Mouse (Mus musculus): ENCODE results near the gene Slc25a28.
A peak's percentile ranks its signal among the peaks of the same experiment; 100 is the strongest.

The Slc25a28 gene

DNA sequence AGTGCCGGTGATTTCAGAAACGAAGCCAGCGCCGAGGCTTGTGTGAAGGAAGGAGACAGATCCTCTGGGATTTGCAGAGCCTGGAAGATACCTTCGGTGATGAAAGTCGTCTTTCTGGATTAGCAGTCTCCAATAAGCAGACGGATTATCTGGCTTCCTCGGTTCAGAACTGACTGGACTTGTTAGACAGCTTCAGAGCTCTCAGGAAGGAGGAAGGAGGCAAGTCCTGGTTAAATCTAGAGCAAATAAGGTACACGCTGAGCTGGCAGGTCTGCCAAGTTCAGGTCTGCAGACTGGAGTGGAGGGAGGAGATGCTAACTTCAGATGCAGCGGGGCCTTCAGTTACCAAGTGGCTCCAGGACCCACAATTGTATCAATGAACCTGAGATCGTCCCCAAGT lies 32.8 kb downstream of the Slc25a28 start:
- no peak for DNase-seq (ENCODE audit: low spot score in 2 of 2)

DNA sequence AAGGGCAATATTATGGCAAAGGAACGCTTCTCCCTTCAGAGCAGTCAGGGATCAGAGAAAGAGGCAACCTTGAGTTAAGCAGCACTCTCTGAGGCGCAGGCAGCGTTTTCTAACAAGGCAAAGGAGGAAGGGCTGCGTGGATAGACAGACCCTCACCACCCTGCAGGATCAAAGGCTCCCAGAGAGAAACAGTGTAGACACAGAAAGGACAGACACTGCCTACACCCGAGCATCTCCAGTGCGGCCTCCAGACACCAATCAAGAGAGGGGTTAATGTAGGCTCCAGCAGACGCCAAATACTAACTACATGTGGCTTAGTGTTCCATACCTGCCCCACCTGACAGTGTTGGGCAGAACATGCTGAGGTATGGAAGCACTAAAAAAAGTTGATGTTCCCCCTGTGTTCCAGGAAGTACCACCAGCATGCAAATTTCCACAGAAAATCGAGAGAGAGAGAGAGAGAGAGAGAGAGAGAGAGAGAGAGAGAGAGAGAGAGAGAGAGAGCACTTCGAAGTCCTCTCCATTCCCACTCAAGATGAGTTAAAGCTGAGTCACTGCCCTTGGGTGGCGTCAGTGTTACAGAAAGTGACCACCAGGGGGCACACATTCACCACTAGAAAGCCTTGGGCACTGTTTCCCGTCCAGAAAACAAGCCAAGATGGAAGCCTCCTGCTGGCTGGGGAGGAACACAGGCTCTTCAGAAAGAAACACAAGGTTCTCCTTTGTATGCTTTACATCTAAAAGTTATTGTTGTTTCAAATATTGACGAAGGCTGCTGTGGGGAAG lies 44.0 kb downstream of the Slc25a28 start:
- peak; percentile 22 to 81 for DNase-seq (ENCODE audit: low spot score in 2 of 2)

DNA sequence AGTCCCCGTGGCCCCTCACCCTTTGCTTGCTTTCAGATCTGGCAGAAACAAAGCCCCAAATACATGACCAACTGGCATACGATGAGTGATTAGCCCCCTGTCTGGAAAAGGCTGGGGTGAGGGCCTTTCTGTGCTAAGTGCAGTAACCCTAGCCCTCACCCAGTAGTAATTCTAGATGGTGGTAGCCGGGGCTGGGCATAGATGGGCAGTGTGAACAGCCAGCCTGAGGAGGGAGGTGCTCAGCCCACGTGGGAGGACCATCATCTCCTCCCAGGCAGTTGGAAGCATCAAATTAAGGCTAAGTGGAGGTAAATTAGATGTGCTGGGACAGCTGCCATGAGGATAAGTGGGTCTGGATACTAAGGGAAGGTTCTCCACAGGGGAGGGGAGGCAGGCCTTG lies 45.6 kb downstream of the Slc25a28 start:
- DNase-seq (ENCODE audit: low spot score in 2 of 2), result no peak

DNA sequence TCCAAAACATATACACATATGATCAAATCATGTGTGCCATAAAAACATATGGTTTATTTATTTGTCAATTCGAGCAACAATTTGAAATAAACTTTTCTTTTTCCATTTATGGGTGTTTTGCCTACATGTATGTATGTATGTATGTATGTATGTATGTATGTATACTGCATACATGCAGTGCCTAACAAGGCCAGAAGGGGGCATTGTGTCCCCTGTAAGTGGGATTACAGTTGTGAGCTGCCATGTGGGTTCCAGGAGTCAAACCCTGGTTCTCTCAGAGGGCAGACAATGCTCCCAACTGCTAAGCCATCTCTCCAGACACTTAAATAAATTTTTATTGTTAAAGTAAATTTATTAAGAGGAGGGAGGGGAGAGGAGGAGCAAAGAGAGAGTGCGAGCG lies 47.3 kb downstream of the Slc25a28 start:
- DNase-seq (ENCODE audit: low spot score in 2 of 2), result no peak

DNA sequence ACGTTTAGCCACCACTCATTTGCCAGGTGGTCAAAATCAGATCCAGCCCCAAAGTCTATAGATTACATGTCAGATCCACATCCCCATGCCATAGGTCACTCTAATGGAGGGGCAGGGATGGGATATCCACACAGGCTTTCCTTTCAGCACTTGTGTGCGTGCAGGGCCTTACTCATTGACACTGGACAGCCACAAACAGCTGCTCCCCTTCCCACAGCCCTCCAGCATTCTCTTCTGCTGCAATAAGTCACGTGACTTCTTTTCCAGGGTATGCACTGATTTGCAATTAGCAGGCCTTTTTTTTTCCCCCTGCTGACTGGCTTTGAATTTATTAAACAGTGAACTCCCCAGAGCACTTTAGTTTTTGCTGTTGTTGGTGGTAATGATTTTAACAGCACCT lies 48.5 kb downstream of the Slc25a28 start:
- no peak for DNase-seq (ENCODE audit: low spot score in 2 of 2)

DNA sequence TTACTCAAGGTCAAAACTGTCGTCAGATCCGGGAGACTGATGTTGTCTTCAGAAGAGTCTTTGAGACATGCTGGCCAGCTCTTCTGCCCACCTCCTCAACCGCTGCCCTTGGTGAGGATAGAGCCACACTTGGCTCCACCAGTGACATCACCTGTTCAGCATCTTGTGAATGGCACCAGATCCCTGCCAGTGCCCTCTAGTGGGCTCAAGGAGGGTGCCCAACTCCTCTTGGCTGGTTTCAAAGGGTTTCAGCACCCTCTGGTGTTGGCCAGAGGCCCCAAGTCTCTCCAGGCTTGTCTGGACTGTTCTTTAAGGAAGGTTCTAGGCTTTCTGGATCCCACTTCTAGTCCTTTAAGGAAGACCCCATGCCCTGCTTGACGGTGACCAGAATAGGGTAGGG lies 50.8 kb downstream of the Slc25a28 start:
- peak in 1 of 2 experiments; percentile 40 for DNase-seq (ENCODE audit: low spot score in 2 of 2)

DNA sequence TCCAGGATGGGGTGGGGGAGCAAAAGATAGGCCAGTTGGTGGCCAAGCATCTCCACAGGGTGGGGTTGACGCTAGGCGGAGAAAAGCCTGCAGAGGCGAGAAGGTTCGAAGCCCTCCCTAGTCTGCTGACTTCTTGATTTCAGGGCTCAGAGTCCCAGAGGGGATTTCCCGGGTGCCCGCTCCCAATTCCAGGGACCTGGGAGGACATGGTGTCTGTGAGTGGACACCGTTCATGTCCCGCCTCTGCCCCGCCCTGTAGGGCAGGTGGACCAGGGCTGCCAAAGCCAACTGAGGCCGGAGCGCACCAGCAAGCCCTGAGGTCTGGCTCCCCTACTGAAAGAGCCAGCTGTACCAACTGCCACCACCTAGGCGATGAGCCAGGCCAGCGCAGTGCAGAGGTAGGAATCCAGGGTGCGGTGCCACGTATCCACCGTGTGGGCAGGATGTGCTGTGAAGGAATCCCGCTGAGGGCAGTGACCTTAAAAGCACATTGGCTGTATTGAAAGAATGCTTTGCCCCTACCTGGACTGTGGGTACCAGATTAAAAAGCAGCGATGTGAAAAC lies 54.7 kb downstream of the Slc25a28 start:
- DNase-seq (ENCODE audit: low spot score in 2 of 2), result no peak

DNA sequence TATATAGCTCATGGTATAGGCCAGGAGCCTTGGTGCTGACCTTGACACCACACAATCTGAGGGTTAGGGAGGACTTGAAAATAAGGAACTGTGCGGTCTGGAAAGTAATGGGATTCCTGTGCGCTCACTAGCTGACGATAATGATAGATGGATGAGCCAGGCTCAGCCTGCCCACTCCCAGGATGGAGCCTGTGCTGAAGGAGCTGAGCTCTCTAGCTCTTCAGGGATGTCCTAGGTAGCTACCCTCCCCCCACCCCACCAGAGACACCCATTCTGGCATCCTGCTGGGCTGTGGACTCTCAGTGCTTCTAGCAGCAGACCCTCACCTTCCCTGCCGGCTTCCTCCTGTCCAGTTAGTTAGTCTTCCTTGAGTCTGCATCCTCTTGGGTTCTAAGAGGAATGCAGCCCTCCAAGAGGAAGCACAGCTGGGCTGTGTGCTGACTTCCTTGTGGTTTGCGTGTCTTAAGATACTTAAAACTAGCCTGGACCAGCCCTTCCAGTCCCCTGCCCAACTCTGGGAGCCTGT lies 56.1 kb downstream of the Slc25a28 start:
- DNase-seq (ENCODE audit: low spot score in 2 of 2), result no peak

DNA sequence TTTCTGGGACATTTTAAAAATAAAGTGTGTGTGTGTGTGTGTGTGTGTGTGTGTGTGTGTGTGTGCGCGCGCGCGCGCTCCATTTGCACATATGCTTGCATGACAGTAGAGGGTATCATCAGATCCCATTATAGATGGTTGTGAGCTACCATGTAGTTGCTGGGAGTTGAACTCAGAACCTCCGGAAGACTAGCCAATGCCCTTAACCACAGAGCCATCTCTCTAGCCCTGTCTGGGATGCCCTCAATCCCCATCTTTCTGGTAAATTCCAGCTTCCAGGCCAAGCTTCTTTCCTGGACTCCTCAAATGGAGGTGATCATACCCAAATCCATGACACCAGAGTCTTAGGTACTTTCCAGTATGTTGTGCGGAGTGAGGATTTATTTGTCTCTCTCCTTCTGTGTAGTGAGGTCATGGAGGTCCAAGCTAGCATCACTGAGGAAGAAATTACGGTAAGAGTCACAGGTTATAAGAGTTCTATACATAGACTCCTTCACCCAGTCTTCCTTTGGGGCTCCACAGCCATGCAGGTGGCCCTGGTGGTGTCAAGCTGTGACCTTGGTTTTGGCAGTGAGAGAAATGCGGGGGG lies 56.8 kb downstream of the Slc25a28 start:
- no peak for DNase-seq (ENCODE audit: low spot score in 2 of 2)

DNA sequence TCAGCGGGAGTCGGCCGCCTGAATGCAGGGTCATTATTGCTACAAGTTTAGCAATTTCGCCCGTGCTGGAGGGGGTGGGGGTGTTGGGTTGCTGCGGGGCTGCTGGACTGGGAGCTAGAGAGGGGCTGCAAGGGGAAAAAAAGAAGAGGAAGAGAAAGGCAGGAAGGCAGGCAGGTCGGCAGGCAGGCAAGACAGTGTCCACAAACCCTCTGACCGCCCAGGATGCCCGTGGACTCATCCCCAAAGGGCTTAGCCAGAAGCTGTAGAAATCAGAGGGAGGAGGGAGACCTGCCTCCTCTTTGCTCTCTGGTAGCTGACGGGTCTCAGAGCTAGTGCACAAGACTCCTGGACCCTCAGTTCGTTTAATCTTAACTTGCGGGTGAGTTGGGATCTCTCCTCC lies 57.8 kb downstream of the Slc25a28 start:
- DNase-seq (ENCODE audit: low spot score in 2 of 2), result no peak

DNA sequence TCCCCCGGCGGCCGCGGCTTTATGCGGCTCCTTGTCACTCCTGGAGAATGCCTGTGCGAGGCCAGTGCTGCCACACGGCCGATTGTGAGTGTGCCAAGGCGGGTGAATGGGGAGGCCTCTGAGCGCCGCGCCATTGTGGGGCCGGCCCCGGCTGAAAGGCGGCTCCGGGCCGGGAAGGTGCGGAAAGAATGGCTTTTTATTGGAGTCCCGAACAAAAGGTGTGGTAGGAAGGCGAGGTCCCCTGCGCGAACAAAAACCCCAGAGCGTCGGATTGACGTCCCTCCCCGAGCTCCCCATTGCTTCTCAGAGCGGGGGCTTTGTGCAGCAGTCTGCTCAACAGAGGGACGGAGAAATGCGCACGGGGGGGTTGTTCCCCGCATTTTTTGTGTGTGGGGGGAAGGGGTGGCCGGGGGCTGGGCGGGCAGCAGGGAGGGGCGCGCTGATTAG lies 58.2 kb downstream of the Slc25a28 start:
- DNase-seq (ENCODE audit: low spot score in 2 of 2), result no peak

DNA sequence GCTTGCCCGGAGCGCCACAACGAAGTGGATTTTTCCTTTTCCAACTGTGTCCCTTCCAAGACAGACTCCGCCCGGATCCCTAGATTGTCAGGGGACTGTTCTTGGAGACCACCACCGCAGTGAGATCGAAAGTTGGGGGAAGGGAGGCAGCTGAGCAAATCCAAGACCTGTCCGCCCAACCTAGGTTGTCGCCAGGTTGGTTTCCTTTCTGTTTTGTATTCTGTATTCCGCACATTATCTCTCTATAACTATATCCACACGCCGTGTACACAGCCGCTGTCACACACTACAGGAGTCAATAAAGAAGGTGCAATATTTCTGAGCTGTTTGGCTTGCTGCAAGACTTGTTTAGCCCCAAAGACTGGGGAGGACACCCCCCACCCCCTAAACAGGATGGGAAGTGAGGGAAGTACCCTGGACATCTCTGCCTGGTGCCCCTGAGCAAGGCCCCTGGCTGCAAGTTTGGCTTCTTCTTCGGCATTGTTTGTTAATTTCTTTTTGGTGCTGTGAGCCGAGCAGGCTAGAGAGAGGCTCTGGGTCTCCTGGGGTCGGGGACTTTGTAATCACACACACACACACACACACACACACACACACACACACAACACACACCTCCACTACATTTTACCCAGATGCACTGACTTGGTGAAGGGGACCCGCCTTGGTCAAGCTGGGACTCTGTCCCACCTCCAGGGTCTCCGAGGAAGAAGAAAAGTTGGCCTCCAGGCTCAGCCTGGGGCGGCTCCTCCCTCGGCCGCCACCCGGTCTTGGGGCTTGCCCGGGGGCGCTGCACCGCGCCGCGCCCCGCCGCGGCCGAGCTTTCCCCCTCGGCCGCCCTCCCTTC lies 58.9 kb downstream of the Slc25a28 start:
- no peak for DNase-seq (ENCODE audit: low spot score in 2 of 2)

DNA sequence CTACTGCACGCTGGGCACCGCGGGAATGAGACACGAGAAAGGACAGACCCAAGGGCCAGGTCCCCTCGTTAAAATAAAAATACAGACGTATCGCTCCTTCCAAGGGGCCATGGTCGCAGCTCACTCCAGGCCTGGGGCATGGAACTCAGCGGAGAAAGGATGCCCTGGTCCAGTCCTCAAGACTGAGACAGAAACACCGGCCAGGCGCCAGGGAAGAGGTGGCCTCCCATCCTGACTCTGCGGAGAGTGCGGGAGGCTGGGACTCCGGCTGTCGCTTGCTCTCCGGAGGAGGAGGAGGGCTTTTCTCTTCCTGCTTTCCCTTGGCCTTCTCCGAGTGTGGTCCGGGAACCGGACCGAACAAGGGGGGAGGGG lies 59.6 kb downstream of the Slc25a28 start:
- DNase-seq (ENCODE audit: low spot score in 2 of 2), result no peak

DNA sequence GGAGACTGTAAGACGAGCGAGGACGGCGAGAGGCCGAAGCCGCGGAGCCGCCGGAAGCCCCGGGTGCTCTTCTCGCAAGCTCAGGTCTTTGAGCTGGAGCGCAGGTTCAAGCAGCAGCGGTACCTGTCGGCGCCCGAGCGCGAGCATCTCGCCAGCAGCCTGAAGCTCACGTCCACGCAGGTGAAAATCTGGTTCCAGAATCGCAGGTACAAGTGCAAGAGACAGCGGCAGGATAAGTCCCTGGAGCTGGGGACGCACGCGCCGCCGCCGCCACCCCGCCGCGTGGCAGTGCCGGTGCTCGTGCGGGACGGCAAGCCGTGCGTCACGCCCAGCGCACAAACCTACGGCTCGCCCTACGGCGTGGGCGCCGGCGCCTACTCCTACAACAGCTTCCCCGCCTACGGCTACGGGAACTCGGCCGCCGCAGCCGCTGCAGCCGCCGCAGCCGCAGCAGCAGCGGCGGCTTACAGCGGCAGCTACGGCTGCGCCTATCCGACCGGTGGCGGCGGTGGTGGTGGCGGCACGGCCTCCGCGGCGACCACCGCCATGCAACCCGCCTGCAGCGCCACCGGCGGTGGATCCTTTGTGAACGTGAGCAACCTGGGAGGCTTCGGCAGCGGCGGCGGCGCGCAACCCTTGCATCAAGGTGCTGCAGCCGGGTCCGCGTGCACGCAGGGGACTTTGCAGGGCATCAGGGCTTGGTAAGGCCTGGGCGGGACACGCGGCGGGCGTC lies 60.2 kb downstream of the Slc25a28 start:
- DNase-seq (ENCODE audit: low spot score in 2 of 2), result no peak
